Mouse (Mus musculus): ENCODE measurements around the gene Rab39b. TPM values are rescaled to one million over a fixed set of nuclear protein-coding genes. Genes with fewer than 3 reads are reported as not detected.

Gene Rab39b
- polyA plus RNA-seq (2012; rRNA removed): 0.55 and 0.73 TPM in 2 replicates

DNA sequence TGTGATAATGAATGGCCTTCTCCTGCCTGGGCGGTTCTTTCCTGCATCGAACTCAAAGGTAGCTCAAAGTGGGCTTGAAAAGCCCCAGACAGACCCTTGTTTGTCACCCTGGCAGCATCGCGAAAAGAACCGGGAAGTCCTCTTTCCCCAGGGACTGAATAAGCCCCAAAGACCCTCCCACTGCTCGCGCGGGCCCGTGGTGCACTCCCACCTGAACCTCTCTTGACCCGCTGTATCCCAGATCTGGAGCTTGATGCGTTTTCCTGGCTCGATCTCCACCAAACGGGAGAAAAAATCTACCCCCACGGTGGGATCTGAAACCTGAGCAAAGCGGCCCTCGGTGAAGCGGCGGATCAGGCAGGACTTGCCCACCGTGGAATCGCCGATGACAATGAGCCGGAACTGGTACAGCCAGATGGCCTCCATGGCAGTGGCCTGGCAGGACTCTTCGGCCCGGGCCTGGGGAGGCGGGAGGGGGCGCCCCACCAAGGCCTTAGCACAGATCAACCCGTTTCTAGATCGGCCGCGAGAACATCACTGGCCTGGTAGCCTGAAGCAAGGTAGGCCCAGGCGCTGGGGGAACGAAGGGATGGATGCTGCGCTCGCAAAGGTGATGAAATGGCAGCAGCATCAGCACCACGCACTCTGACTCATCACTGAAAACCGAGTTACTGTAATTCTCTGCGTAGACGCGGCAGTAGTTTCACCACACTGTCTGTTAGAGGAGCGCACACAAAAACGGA, at the start of gene Rab39b:
Gene Rab39b (minus strand): TSS at position 650 of the 743 bp plus-strand sequence.

Other genes with a start within 250 kb of the Rab39b start
- gene Fundc2, start 195.8 kb downstream of the Rab39b start, polyA plus RNA-seq (2012; rRNA removed): 4.0 and 4.2 TPM in 2 replicates
- 0.76 and 1.9 TPM in 2 replicates for gene F8, start 195.6 kb downstream of the Rab39b start, polyA plus RNA-seq (2012; rRNA removed)
- 4.1 and 5.3 TPM in 2 replicates for gene Cmc4, start 161.6 kb downstream of the Rab39b start, polyA plus RNA-seq (2012; rRNA removed)
- 6.7 and 8.6 TPM in 2 replicates for gene Mtcp1, start 161.6 kb downstream of the Rab39b start, polyA plus RNA-seq (2012; rRNA removed)
- 1.2 and 1.7 TPM in 2 replicates for gene Brcc3, start 161.6 kb downstream of the Rab39b start, polyA plus RNA-seq (2012; rRNA removed)
- 0.82 and 1.3 TPM in 2 replicates for gene Vbp1, start 63.9 kb downstream of the Rab39b start, polyA plus RNA-seq (2012; rRNA removed)